Mouse (Mus musculus): ENCODE measurements around the gene Psma4.

GRCm38 (mm10) chr9:54942071-54942470 is 8.5 kb upstream of the Psma4 start:
- no peak for TF ChIP-seq CTCF (IDR thresholded peaks at IDR 0.05; ENCODE audit: low read depth)
- no peak for TF ChIP-seq EP300 (optimal IDR thresholded peaks at IDR 0.05)
